18 mouse cellular contexts compared by ENCODE assay signal in genomic region chr11:50275077-50275476, GRCm38 (mm10). TPM values are rescaled to one million over a fixed set of nuclear protein-coding genes. Genes with fewer than 3 reads are reported as not detected.
DNase-seq lines count a peak whose midpoint lies in the region; ATAC-seq and TF ChIP-seq lines count a peak whose summit lies in the region.
"Had no signal": no experiment of that assay in that cellular context is flagged by ENCODE, and none has a peak within 500 bp of the region (broad histone marks: within the 10 kb centered on the region; RNA-seq: fewer than 3 reads in every experiment).

No protein-coding gene starts in this region.

- H3K27ac ChIP-seq in gastrocnemius, adult 2 months: peak overlapping the region; percentile 53
- no peak overlapping the region for H3K27ac ChIP-seq in intestine, embryonic 16.5 days (ENCODE audit: low read length)
- H3K27ac ChIP-seq in intestine, postnatal 0 days (ENCODE audit: low read depth, low read length): no peak overlapping the region
- 0 out of 2 replicates have a peak overlapping the region, but pooled peaks have one; percentile 20 for H3K27ac ChIP-seq in liver, embryonic 15.5 days (replicated peaks)
- H3K27ac ChIP-seq in stomach, embryonic 14.5 days (ENCODE audit: low read length): peak overlapping the region; percentile 58; the same call in 1 of the 2 replicates
- H3K27ac ChIP-seq: neural tube, embryonic 13.5 days had no signal

- H3K9me3 ChIP-seq in intestine, embryonic 16.5 days (ENCODE audit: control insufficient read depth, low read length): no peaks in the 10 kb centered on the region
- no peaks in the 10 kb centered on the region for H3K9me3 ChIP-seq in intestine, postnatal 0 days (ENCODE audit: control insufficient read depth)
- H3K9me3 ChIP-seq in liver, embryonic 15.5 days (replicated peaks): no peaks in the 10 kb centered on the region
- no peaks in the 10 kb centered on the region for H3K9me3 ChIP-seq in stomach, embryonic 14.5 days (ENCODE audit: control insufficient read depth, low read depth, low read length)
- H3K9me3 ChIP-seq: neural tube, embryonic 13.5 days had no signal

- no peak overlapping the region for H3K4me2 ChIP-seq in intestine, embryonic 16.5 days (ENCODE audit: low read depth, low read length)
- H3K4me2 ChIP-seq in intestine, postnatal 0 days (replicated peaks; ENCODE audit: low read depth): no peak overlapping the region
- H3K4me2 ChIP-seq in liver, embryonic 15.5 days: no peak overlapping the region
- H3K4me2 ChIP-seq in stomach, embryonic 14.5 days (replicated peaks; ENCODE audit: low read depth, low read length): no peak overlapping the region
- H3K4me2 ChIP-seq: neural tube, embryonic 13.5 days had no signal

- peaks cover 11% of the 10 kb centered on the region; the same call in 1 of the 2 replicates for H3K4me1 ChIP-seq in intestine, embryonic 16.5 days (ENCODE audit: control insufficient read depth, insufficient read depth, low read length)
- H3K4me1 ChIP-seq in intestine, postnatal 0 days (replicated peaks; ENCODE audit: control insufficient read depth, insufficient read depth, low read length): no peaks in the 10 kb centered on the region
- H3K4me1 ChIP-seq in liver, embryonic 15.5 days (replicated peaks): peaks cover 21% of the 10 kb centered on the region
- peaks cover 9% of the 10 kb centered on the region; the same call in 1 of the 2 replicates for H3K4me1 ChIP-seq in stomach, embryonic 14.5 days (ENCODE audit: control insufficient read depth, insufficient read depth, low read length)

- intact Hi-C loops in gastrocnemius, adult 2 months (cut with DNase I): no loop called here
- intact Hi-C loops in gastrocnemius, postnatal 14 days (cut with DNase I; ENCODE audit: low total_unique reads): no loop called here

- 76% methylated on average over 2 of the region's 2 CpGs for WGBS in intestine, embryonic 16.5 days
- 68% methylated on average over 2 of the region's 2 CpGs for WGBS in intestine, postnatal 0 days
- WGBS in liver, embryonic 15.5 days (ENCODE audit: insufficient replicate concordance): 33% methylated on average over 2 of the region's 2 CpGs
- 84% methylated on average over 2 of the region's 2 CpGs for WGBS in stomach, embryonic 14.5 days

- peak; percentile 8; the same call in 1 of the 2 replicates for ATAC-seq in intestine, embryonic 16.5 days
- ATAC-seq in intestine, postnatal 0 days: no peak
- no peak for ATAC-seq in liver, embryonic 15.5 days (ENCODE audit: insufficient read depth)
- ATAC-seq in stomach, embryonic 14.5 days (ENCODE audit: insufficient number of reproducible peaks, insufficient read depth, low FRiP score, low read depth): no peak
- no peak for ATAC-seq in activated CD4-positive, CD25-positive, alpha-beta regulatory T cell, adult 4 months
- ATAC-seq: hindbrain, embryonic 16.5 days; midbrain, embryonic 16.5 days had no signal

- no peak for DNase-seq in gastrocnemius, adult 2 months
- DNase-seq in gastrocnemius, postnatal 14 days: no peak
- DNase-seq in natural killer cell, adult 2 months (ENCODE audit: low spot score in 2 of 2): no peak
- DNase-seq: cerebellum, adult 9-11 months; gastrocnemius, postnatal 36 days; kidney, adult 8-10 months; kidney, postnatal 4 days; lung, postnatal 4 days; spleen, adult 18-20 months had no signal

- no peaks in the 10 kb centered on the region for H3K27me3 ChIP-seq in intestine, embryonic 16.5 days (replicated peaks; ENCODE audit: control insufficient read depth, insufficient read depth, low read length)
- H3K27me3 ChIP-seq in intestine, postnatal 0 days (replicated peaks; ENCODE audit: control insufficient read depth, insufficient read depth, low read length): no peaks in the 10 kb centered on the region
- H3K27me3 ChIP-seq in liver, embryonic 15.5 days: no peaks in the 10 kb centered on the region
- H3K27me3 ChIP-seq in stomach, embryonic 14.5 days (ENCODE audit: control insufficient read depth, insufficient read depth, low read length): no peaks in the 10 kb centered on the region
- H3K27me3 ChIP-seq: neural tube, embryonic 13.5 days; Patski had no signal

- H3K9ac ChIP-seq in intestine, embryonic 16.5 days (ENCODE audit: low read depth, low read length): no peak overlapping the region
- no peak overlapping the region for H3K9ac ChIP-seq in intestine, postnatal 0 days (ENCODE audit: low read depth, low read length)
- no peak overlapping the region for H3K9ac ChIP-seq in liver, embryonic 15.5 days
- no peak overlapping the region for H3K9ac ChIP-seq in stomach, embryonic 14.5 days (replicated peaks; ENCODE audit: low read depth, low read length)
- H3K9ac ChIP-seq: neural tube, embryonic 13.5 days had no signal

- H3K36me3 ChIP-seq in intestine, embryonic 16.5 days (ENCODE audit: control insufficient read depth, insufficient read depth, low read length): no peaks in the 10 kb centered on the region
- H3K36me3 ChIP-seq in intestine, postnatal 0 days (ENCODE audit: control insufficient read depth, insufficient read depth): peaks cover 4% of the 10 kb centered on the region; the same call in 1 of the 2 replicates
- H3K36me3 ChIP-seq in liver, embryonic 15.5 days (replicated peaks): peaks cover 14% of the 10 kb centered on the region; the same call in 1 of the 2 replicates
- no peaks in the 10 kb centered on the region for H3K36me3 ChIP-seq in stomach, embryonic 14.5 days (ENCODE audit: control insufficient read depth, insufficient read depth, low read length)
- H3K36me3 ChIP-seq: neural tube, embryonic 13.5 days had no signal

- no peak for TF ChIP-seq CTCF in gastrocnemius, adult 2 months (IDR thresholded peaks at IDR 0.05)
- TF ChIP-seq CTCF in intestine, postnatal 0 days (IDR thresholded peaks at IDR 0.05; ENCODE audit: low read depth): no peak

- no peak overlapping the region for H3K4me3 ChIP-seq in gastrocnemius, adult 2 months
- H3K4me3 ChIP-seq in intestine, embryonic 16.5 days (ENCODE audit: low read length): no peak overlapping the region
- no peak overlapping the region for H3K4me3 ChIP-seq in intestine, postnatal 0 days (ENCODE audit: low read depth, low read length)
- no peak overlapping the region for H3K4me3 ChIP-seq in liver, embryonic 15.5 days (replicated peaks)
- H3K4me3 ChIP-seq in stomach, embryonic 14.5 days (ENCODE audit: low read depth, low read length): no peak overlapping the region
- H3K4me3 ChIP-seq: neural tube, embryonic 13.5 days had no signal

RNA-seq across cellular contexts. Expression of gene Maml1, which starts 17.0 kb away (rescaled TPM):
- 1 to 10 TPM; 6.6 to 7.1 TPM for total RNA-seq in gastrocnemius, adult 2 months (2021)
- 1 to 10 TPM; 9.0 to 9.1 TPM for total RNA-seq in gastrocnemius, postnatal 14 days (2021)
- polyA plus RNA-seq in intestine, embryonic 16.5 days (2015; fragmentation: Nextera tagmentation; extraction: Ambion mirVana): 2.9 and 3.0 TPM in 2 replicates
- 2.5 and 2.6 TPM in 2 replicates for polyA plus RNA-seq in intestine, postnatal 0 days (2015; fragmentation: Nextera tagmentation; extraction: Ambion mirVana)
- 1.5 and 2.1 TPM in 2 replicates for polyA plus RNA-seq in liver, embryonic 15.5 days (2015; fragmentation: Nextera tagmentation; extraction: Ambion mirVana)
- 9.9 and 10.0 TPM in 2 replicates for polyA plus RNA-seq in stomach, embryonic 14.5 days (2014; fragmentation: Nextera tagmentation; extraction: Ambion mirVana)
- 1 to 10 TPM; 4.0 to 5.5 TPM for polyA plus RNA-seq in activated CD4-positive, CD25-positive, alpha-beta regulatory T cell, adult 4 months (2017; shearing (Covaris generic))

RNA-seq across cellular contexts. Expression of gene Ltc4s, which starts 36.7 kb away (rescaled TPM):
- 1 to 10 TPM; 2.1 to 3.2 TPM for total RNA-seq in gastrocnemius, adult 2 months (2021)
- total RNA-seq in gastrocnemius, postnatal 14 days (2021): 1 to 10 TPM; 1.9 to 2.0 TPM
- polyA plus RNA-seq in intestine, embryonic 16.5 days (2015; fragmentation: Nextera tagmentation; extraction: Ambion mirVana): 4.3 and 5.1 TPM in 2 replicates
- 39.5 and 54.4 TPM in 2 replicates for polyA plus RNA-seq in intestine, postnatal 0 days (2015; fragmentation: Nextera tagmentation; extraction: Ambion mirVana)
- 0.46 and 0.51 TPM in 2 replicates for polyA plus RNA-seq in liver, embryonic 15.5 days (2015; fragmentation: Nextera tagmentation; extraction: Ambion mirVana)
- polyA plus RNA-seq in stomach, embryonic 14.5 days (2014; fragmentation: Nextera tagmentation; extraction: Ambion mirVana): 3.9 and 4.6 TPM in 2 replicates
- not detected for polyA plus RNA-seq in activated CD4-positive, CD25-positive, alpha-beta regulatory T cell, adult 4 months (2017; shearing (Covaris generic))
- polyA plus RNA-seq: Patski had no signal

RNA-seq across cellular contexts. Expression of gene Canx, which starts 50.4 kb away (rescaled TPM):
- total RNA-seq in gastrocnemius, adult 2 months (2021): 100 to 1,000 TPM in 1 of 2 experiments, 10 to 100 TPM in 1; 94.2 to 123 TPM
- 100 to 1,000 TPM; 104 to 133 TPM for total RNA-seq in gastrocnemius, postnatal 14 days (2021)
- 347 and 362 TPM in 2 replicates for polyA plus RNA-seq in intestine, embryonic 16.5 days (2015; fragmentation: Nextera tagmentation; extraction: Ambion mirVana)
- 181 and 187 TPM in 2 replicates for polyA plus RNA-seq in intestine, postnatal 0 days (2015; fragmentation: Nextera tagmentation; extraction: Ambion mirVana)
- polyA plus RNA-seq in liver, embryonic 15.5 days (2015; fragmentation: Nextera tagmentation; extraction: Ambion mirVana): 172 and 176 TPM in 2 replicates
- polyA plus RNA-seq in stomach, embryonic 14.5 days (2014; fragmentation: Nextera tagmentation; extraction: Ambion mirVana): 221 and 248 TPM in 2 replicates
- 100 to 1,000 TPM; 179 to 210 TPM for polyA plus RNA-seq in activated CD4-positive, CD25-positive, alpha-beta regulatory T cell, adult 4 months (2017; shearing (Covaris generic))

Comparison
In these comparisons a context has a peak if more than half of its experiments do, and no peak if none do; other contexts are left out.
1. H3K27ac ChIP-seq: peak in gastrocnemius, adult 2 months (single experiment), liver, embryonic 15.5 days (single experiment) and stomach, embryonic 14.5 days (single experiment); none in intestine, embryonic 16.5 days (single experiment) and intestine, postnatal 0 days (single experiment).